Mouse (Mus musculus) testis, adult 2 months (tissue): ENCODE data around the gene Epb41l2.

Experiments
- CTCF ChIP-seq: fragments of 200-500 bp; IDR thresholded peaks from 2 replicates; pipeline ENCODE4 v1.5.1; 2012; ENCODE audit warnings: low read depth, mild to moderate bottlenecking, inconsistent platforms, low read length, moderate library complexity; ENCODE audit not compliant: control insufficient read depth, insufficient read depth, insufficient replicate concordance
- POLR2A ChIP-seq: fragments of 200-500 bp; IDR thresholded peaks from 2 replicates; pipeline ENCODE4 v1.6.1; 2012; ENCODE audit warnings: low read depth, mild to moderate bottlenecking, inconsistent platforms, low read length, moderate library complexity; ENCODE audit not compliant: control insufficient read depth

DNA sequence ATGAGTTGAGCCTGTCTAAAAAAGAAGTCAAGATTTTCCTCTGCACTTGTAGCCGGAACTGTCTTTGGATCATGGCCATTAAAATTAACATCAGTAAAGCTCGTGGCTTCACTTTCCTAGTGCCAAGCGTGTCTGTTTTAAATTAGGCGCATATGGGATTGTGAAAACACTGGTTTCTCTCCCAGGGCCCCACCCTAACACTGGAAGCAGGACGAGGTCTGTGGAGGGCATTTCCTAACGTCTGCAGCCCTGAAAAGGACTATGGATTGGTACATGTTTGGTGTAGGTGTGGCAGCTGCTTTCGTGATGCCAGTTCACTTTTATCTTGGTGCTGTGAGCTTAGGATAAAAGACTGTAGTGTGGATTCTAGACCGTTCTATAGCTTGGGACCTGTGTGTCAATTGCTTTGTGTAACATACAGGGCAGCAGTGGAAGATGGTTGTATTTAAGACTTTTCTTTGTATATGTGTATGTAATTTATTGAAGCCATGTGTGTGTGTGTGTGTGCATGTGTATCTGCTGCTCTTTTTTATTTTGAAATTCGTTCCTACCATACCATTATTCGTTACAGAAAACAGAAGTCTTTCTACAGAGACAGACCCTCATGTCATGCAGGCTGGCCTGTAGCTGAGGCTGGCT lies 13.0 kb downstream of the Epb41l2 start:
- TF ChIP-seq CTCF (no peak), POLR2A (no peak)
